Comparison of ENCODE assay signal across 10 mouse cellular contexts in genomic region chr10:76455289-76455688, GRCm38 (mm10). TPM values are rescaled to one million over a fixed set of nuclear protein-coding genes. Genes with fewer than 3 reads are reported as not detected.
A peak's percentile ranks its signal among the peaks of the same experiment; 100 is the strongest.
DNase-seq lines count a peak whose midpoint lies in the region; ATAC-seq and TF ChIP-seq lines count a peak whose summit lies in the region.
"Had no signal": no experiment of that assay in that cellular context is flagged by ENCODE, and none has a peak within 500 bp of the region (broad histone marks: within the 10 kb centered on the region; RNA-seq: fewer than 3 reads in every experiment).

No protein-coding gene starts in this region.

- no peak overlapping the region for H3K27ac ChIP-seq in liver, postnatal 0 days (ENCODE audit: low read depth)

- peak; percentile 51 to 53 for DNase-seq in cerebellum, adult 18-20 months
- no peak for DNase-seq in cerebellum, adult 9-10 months
- peak; percentile 34 for DNase-seq in ovary, postnatal 14 days (ENCODE audit: low spot score)
- no peak for DNase-seq in ovary, postnatal 10 days (ENCODE audit: low spot score)
- DNase-seq in embryo, embryonic 10 days (ENCODE audit: low spot score), result peak; percentile 67
- peak; percentile 66 for DNase-seq in induced T-regulatory cell, adult 2 months (ENCODE audit: low read depth)
- peak; percentile 59 for DNase-seq in liver, postnatal 0 days
- peak; percentile 43 for DNase-seq in retina, postnatal 7 days (ENCODE audit: low read depth, low spot score)

- peaks cover 7% of the 10 kb centered on the region for H3K9me3 ChIP-seq in liver, postnatal 0 days (ENCODE audit: low read length)

- H3K9ac ChIP-seq in liver, postnatal 0 days (replicated peaks), result no peak overlapping the region

- no peak for ATAC-seq in liver, postnatal 0 days

- peak; percentile 78 for TF ChIP-seq CTCF in liver, postnatal 0 days (IDR thresholded peaks at IDR 0.05; ENCODE audit: low read depth)

- H3K36me3 ChIP-seq in liver, postnatal 0 days (replicated peaks; ENCODE audit: insufficient read depth, low read length), result no peaks in the 10 kb centered on the region

- H3K4me2 ChIP-seq in liver, postnatal 0 days (ENCODE audit: low read depth, low read length), result no peak overlapping the region

- no peaks in the 10 kb centered on the region for H3K27me3 ChIP-seq in liver, postnatal 0 days (ENCODE audit: insufficient read depth, low read length)

- H3K4me3 ChIP-seq in liver, postnatal 0 days (ENCODE audit: low read depth, low read length), result no peak overlapping the region
- H3K4me3 ChIP-seq: myocyte had no signal

- WGBS in liver, postnatal 0 days (ENCODE audit: insufficient replicate concordance), result 43% methylated on average over 5 of the region's 5 CpGs

- no peaks in the 10 kb centered on the region for H3K4me1 ChIP-seq in liver, postnatal 0 days (ENCODE audit: insufficient read depth)

- no peak for TF ChIP-seq EP300 in liver, postnatal 0 days (IDR thresholded peaks at IDR 0.05; ENCODE audit: low read depth)

RNA-seq across cellular contexts. Expression of gene 2610028H24Rik, which starts 6.4 kb away (rescaled TPM):
- not detected in 2 replicates for polyA plus RNA-seq in liver, postnatal 0 days (2015; fragmentation: Nextera tagmentation; extraction: Ambion mirVana)
- polyA plus RNA-seq: heart, embryonic 14.5 days; myocyte had no signal

RNA-seq across cellular contexts. Expression of gene Pcnt, which starts 12.7 kb away (rescaled TPM):
- 4.5 and 5.4 TPM in 2 replicates for polyA plus RNA-seq in liver, postnatal 0 days (2015; fragmentation: Nextera tagmentation; extraction: Ambion mirVana)

RNA-seq across cellular contexts. Expression of gene Mcm3ap, which starts 13.4 kb away (rescaled TPM):
- polyA plus RNA-seq in liver, postnatal 0 days (2015; fragmentation: Nextera tagmentation; extraction: Ambion mirVana), result 14.9 and 18.2 TPM in 2 replicates

RNA-seq across cellular contexts. Expression of gene Ybey, which starts 13.6 kb away (rescaled TPM):
- polyA plus RNA-seq in liver, postnatal 0 days (2015; fragmentation: Nextera tagmentation; extraction: Ambion mirVana), result 2.5 and 2.7 TPM in 2 replicates

RNA-seq across cellular contexts. Expression of gene AC141477.1, which starts 15.0 kb away (rescaled TPM):
- polyA plus RNA-seq in liver, postnatal 0 days (2015; fragmentation: Nextera tagmentation; extraction: Ambion mirVana), result 1.2 TPM in 1 of 2 replicates, not detected in the other
- polyA plus RNA-seq: heart, embryonic 14.5 days; myocyte had no signal

Comparison
In these comparisons a context has a peak if more than half of its experiments do, and no peak if none do; other contexts are left out.
1. DNase-seq: peak in cerebellum, adult 18-20 months (2 of 2), ovary, postnatal 14 days (single experiment), embryo, embryonic 10 days (single experiment), induced T-regulatory cell, adult 2 months (single experiment), liver, postnatal 0 days (single experiment) and retina, postnatal 7 days (single experiment); none in cerebellum, adult 9-10 months (single experiment) and ovary, postnatal 10 days (single experiment).